Mouse (Mus musculus) CD4-positive, CD25-positive, alpha-beta regulatory T cell, adult 2 months (primary cell): ENCODE results near the gene Angptl8.
"Not testable (repeated sequence)": the region's sequence is repeated elsewhere in the genome, so short reads cannot be mapped to it uniquely, and the experiment has no call there.

Experiments used
- DNase-seq: peaks from one replicate; pipeline ENCODE4 v3.0.0-alpha.2; 2012; ENCODE audit warnings: low read depth, low spot score

Gene Angptl8

GRCm38 (mm10) chr9:21849691-21850677 lies 14.7 kb downstream of the Angptl8 start:
- DNase-seq = no peak

- peak; percentile 17 for DNase-seq
These were observed 15.8 kb downstream of the Angptl8 start for GRCm38 (mm10) chr9:21851084-21851483.

- DNase-seq = peak; percentile 86
These were observed 17.1 kb downstream of the Angptl8 start, which contains the start of gene Dock6 for GRCm38 (mm10) chr9:21852128-21853091. Gene Dock6 (minus strand): TSS chr9:21852635.

- peak; percentile 45 for DNase-seq
These were observed 18.7 kb downstream of the Angptl8 start for GRCm38 (mm10) chr9:21853961-21854360.

- no peak for DNase-seq
These were observed 19.6 kb downstream of the Angptl8 start for GRCm38 (mm10) chr9:21854894-21855293.

- no peak for DNase-seq
These were observed 22.2 kb downstream of the Angptl8 start for GRCm38 (mm10) chr9:21857501-21857900.

GRCm38 (mm10) chr9:21858084-21858483 lies 22.8 kb downstream of the Angptl8 start:
- no peak for DNase-seq

GRCm38 (mm10) chr9:21859606-21860005 lies 24.3 kb downstream of the Angptl8 start:
- no peak for DNase-seq

- not testable (repeated sequence) for DNase-seq
These were observed 25.0 kb downstream of the Angptl8 start for GRCm38 (mm10) chr9:21860349-21860748.

- DNase-seq = no peak
These were observed 26.9 kb downstream of the Angptl8 start for GRCm38 (mm10) chr9:21862181-21862580.

- DNase-seq = no peak
These were observed 30.5 kb downstream of the Angptl8 start for GRCm38 (mm10) chr9:21865673-21866398.

GRCm38 (mm10) chr9:21866641-21867040 lies 31.3 kb downstream of the Angptl8 start:
- no peak for DNase-seq

- DNase-seq = no peak
These were observed 32.4 kb downstream of the Angptl8 start for GRCm38 (mm10) chr9:21867726-21868125.

GRCm38 (mm10) chr9:21869290-21869689 lies 34.0 kb downstream of the Angptl8 start:
- DNase-seq = peak; percentile 13

GRCm38 (mm10) chr9:21870879-21871524 lies 35.7 kb downstream of the Angptl8 start:
- DNase-seq = peak; percentile 65

- no peak for DNase-seq
These were observed 36.9 kb downstream of the Angptl8 start for GRCm38 (mm10) chr9:21872204-21872603.

- DNase-seq = peak; percentile 8
These were observed 41.3 kb downstream of the Angptl8 start for GRCm38 (mm10) chr9:21876601-21877000.
